Mouse (Mus musculus): Measurements from ENCODE around the gene Agmat.

DNA sequence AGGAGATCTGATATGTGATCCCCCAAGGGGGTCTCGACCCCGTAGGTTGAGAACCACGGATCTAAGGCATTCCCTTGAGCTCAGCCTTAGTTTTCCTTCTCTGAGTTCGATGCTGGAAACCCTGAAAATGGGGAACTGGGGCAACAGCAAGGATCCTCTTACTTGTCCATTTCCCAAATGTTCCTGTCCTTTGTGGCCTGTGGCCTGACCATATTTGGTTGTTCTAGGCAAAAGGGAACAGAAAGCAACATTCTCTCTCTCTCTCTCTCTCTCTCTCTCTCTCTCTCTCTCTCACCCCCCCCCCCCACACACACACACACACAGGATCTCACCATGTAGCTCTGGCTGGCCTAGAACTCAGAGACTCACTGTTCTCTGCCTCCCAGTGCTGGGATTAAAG is 9.6 kb upstream of the Agmat start:
- TF ChIP-seq CTCF (IDR thresholded peaks at IDR 0.05; ENCODE audit: low read depth) (no peak), EP300 (IDR thresholded peaks at IDR 0.05; ENCODE audit: low read depth) (no peak)
